Mouse (Mus musculus) liver, embryonic 14.5 days (tissue): ENCODE measurements at regions not wholly inside any gene's neighbourhood (a gene's known extent, or its start where the extent isn't known, plus 50 kb on each side); places are given as distances from the start of the nearest gene placed in this dataset.

Experiments
- ATAC-seq: fragments of 200-750 bp; cut with Nextera tagmentation; 2 replicates; pipeline ENCODE4 v1.8.0; 2017; ENCODE audit warnings: moderate number of reproducible peaks, mild to moderate bottlenecking, moderate library complexity; ENCODE audit not compliant: insufficient read depth
- DNase-seq, 3 experiments: peaks; one replicate each; pipeline ENCODE4 v3.0.0-alpha.2; 2012 to 2013; ENCODE audit warnings: low read depth in 3 of 3, low spot score in 3 of 3
- H3K27ac ChIP-seq: fragments of 300-500 bp; sonication (generic); 2 replicates; pipeline ENCODE4 v1.5.1; 2014; ENCODE audit warnings: moderate library complexity, mild to moderate bottlenecking, control low read depth, inconsistent platforms
- H3K27me3 ChIP-seq: fragments of 300-500 bp; sonication (generic); 2 replicates; pipeline ENCODE4 v1.6.1; 2014; ENCODE audit warnings: mild to moderate bottlenecking, low read length, moderate library complexity; ENCODE audit not compliant: control insufficient read depth, insufficient read depth
- H3K36me3 ChIP-seq: fragments of 300-500 bp; sonication (generic); replicated peaks from 2 replicates; pipeline ENCODE4 v1.6.1; 2014; ENCODE audit warnings: low read depth; ENCODE audit not compliant: control insufficient read depth, insufficient read depth
- H3K4me1 ChIP-seq, 2 experiments: fragments of 200-500 bp in 1 of 2; fragments of 300-500 bp in 1 of 2; sonication (generic) in 1 of 2; replicated peaks; 2 replicates each; pipeline ENCODE4 v1.6.1; 2012 to 2014; ENCODE audit warnings: antibody characterized with exemption in 1 of 2, inconsistent platforms in 1 of 2, low read length in 1 of 2; ENCODE audit not compliant: control insufficient read depth in 2 of 2, insufficient read depth in 2 of 2
- H3K4me2 ChIP-seq: fragments of 300-500 bp; sonication (generic); 2 replicates; pipeline ENCODE4 v1.6.1; 2014; ENCODE audit warnings: low read depth, mild to moderate bottlenecking, control low read depth, moderate library complexity
- H3K4me3 ChIP-seq, 2 experiments: fragments of 200-500 bp in 1 of 2; fragments of 300-500 bp in 1 of 2; sonication (generic) in 1 of 2; 2 replicates each; pipeline ENCODE4 v1.5.1; 2012 to 2014; ENCODE audit warnings: low read depth in 2 of 2, low read length in 2 of 2, mild to moderate bottlenecking in 2 of 2, control low read depth in 1 of 2, inconsistent platforms in 1 of 2, moderate library complexity in 1 of 2; ENCODE audit not compliant: insufficient read depth in 1 of 2
- H3K9ac ChIP-seq: fragments of 300-500 bp; sonication (generic); replicated peaks from 2 replicates; pipeline ENCODE4 v1.6.1; 2014; ENCODE audit warnings: mild to moderate bottlenecking, control low read depth, moderate library complexity
- H3K9me3 ChIP-seq: fragments of 300-500 bp; sonication (generic); 2 replicates; pipeline ENCODE4 v1.6.1; 2016; ENCODE audit warnings: low read length, mixed read lengths; ENCODE audit not compliant: control insufficient read depth
- CTCF ChIP-seq: IDR thresholded peaks from 2 replicates; pipeline ENCODE4 v1.5.1; 2016; ENCODE audit warnings: antibody characterized with exemption, low read depth, control low read depth
- EP300 ChIP-seq: IDR thresholded peaks from 2 replicates; pipeline ENCODE4 v1.6.1; 2016; ENCODE audit warnings: antibody characterized with exemption, low read depth
- WGBS: fragments of 180-500 bp; shearing (Covaris S2); extraction: QIAGEN DNeasy Blood & Tissue Kit; methylation state at CpG from one replicate; pipeline ENCODE4 v1.1.7; 2014; ENCODE audit not compliant: insufficient replicate concordance; 5-methylcytosine and 5-hydroxymethylcytosine counted together

- DNase-seq (no peak), ATAC-seq (no peak)
- Histone ChIP-seq H3K27ac (no peak overlapping the region), H3K36me3 (no peaks in the 10 kb centered on the region), H3K4me1 (no peaks in the 10 kb centered on the region), H3K27me3 (no peaks in the 10 kb centered on the region), H3K4me3 (no peak overlapping the region), H3K9me3 (no peaks in the 10 kb centered on the region), H3K9ac (no peak overlapping the region), H3K4me2 (no peak overlapping the region)
- 54% methylated on average over 7 of the region's 7 CpGs for WGBS
- TF ChIP-seq CTCF, result no peak
- no peak for TF ChIP-seq EP300
These were observed 60.6 kb upstream of the Tas2r134 start for GRCm38 (mm10) chr2:51566554-51567246.

- H3K9ac ChIP-seq, result no peak overlapping the region
- no peaks in the 10 kb centered on the region for H3K4me1 ChIP-seq
- H3K4me2 ChIP-seq, result no peak overlapping the region
- DNase-seq (no peak), ATAC-seq (no peak)
- no peaks in the 10 kb centered on the region for H3K9me3 ChIP-seq
- no peak overlapping the region for H3K4me3 ChIP-seq
- 62% methylated on average over 5 of the region's 5 CpGs for WGBS
- H3K27me3 ChIP-seq, result no peaks in the 10 kb centered on the region
- H3K27ac ChIP-seq, result no peak overlapping the region
- H3K36me3 ChIP-seq, result no peaks in the 10 kb centered on the region
- TF ChIP-seq EP300, result no peak
- TF ChIP-seq CTCF, result no peak
These were observed 63.4 kb upstream of the Tas2r134 start for GRCm38 (mm10) chr2:51563881-51564280.

- Histone ChIP-seq H3K9me3 (no peaks in the 10 kb centered on the region), H3K27ac (no peak overlapping the region), H3K4me2 (no peak overlapping the region), H3K27me3 (no peaks in the 10 kb centered on the region), H3K9ac (no peak overlapping the region), H3K4me3 (no peak overlapping the region), H3K4me1 (no peaks in the 10 kb centered on the region), H3K36me3 (no peaks in the 10 kb centered on the region)
- TF ChIP-seq CTCF (no peak), EP300 (no peak)
- no peak for ATAC-seq
- DNase-seq, result no peak
- WGBS, result 74% methylated on average over 1 of the region's 1 CpGs
These were observed 64.1 kb upstream of the Tas2r134 start for GRCm38 (mm10) chr2:51563240-51563639.

- no peak for DNase-seq
- no peak for ATAC-seq
These were observed 76.4 kb upstream of the Tas2r134 start for GRCm38 (mm10) chr2:51550863-51551262.

GRCm38 (mm10) chr2:51549125-51549524 is 78.2 kb upstream of the Tas2r134 start:
- Histone ChIP-seq H3K4me2 (no peak overlapping the region), H3K4me1 (no peaks in the 10 kb centered on the region), H3K36me3 (no peaks in the 10 kb centered on the region), H3K9ac (no peak overlapping the region), H3K27me3 (no peaks in the 10 kb centered on the region), H3K9me3 (no peaks in the 10 kb centered on the region), H3K27ac (no peak overlapping the region), H3K4me3 (no peak overlapping the region)
- ATAC-seq (no peak), DNase-seq (no peak)
- WGBS, result 51% methylated on average over 5 of the region's 5 CpGs
- TF ChIP-seq EP300 (no peak), CTCF (no peak)

More at GRCm38 (mm10) chr2:51550863-51551262, 76.4 kb upstream of the Tas2r134 start:
- H3K9ac ChIP-seq, result no peak overlapping the region
- H3K4me2 ChIP-seq, result no peak overlapping the region
- no peak overlapping the region for H3K27ac ChIP-seq
- TF ChIP-seq CTCF (no peak), EP300 (no peak)
- no peak overlapping the region for H3K4me3 ChIP-seq
- no peaks in the 10 kb centered on the region for H3K36me3 ChIP-seq
- H3K27me3 ChIP-seq, result no peaks in the 10 kb centered on the region
- WGBS, result 67% methylated on average over 7 of the region's 7 CpGs
- H3K9me3 ChIP-seq, result no peaks in the 10 kb centered on the region
- no peaks in the 10 kb centered on the region for H3K4me1 ChIP-seq
